Comparison of ENCODE assay signal across 23 mouse cellular contexts in the genomic region with DNA sequence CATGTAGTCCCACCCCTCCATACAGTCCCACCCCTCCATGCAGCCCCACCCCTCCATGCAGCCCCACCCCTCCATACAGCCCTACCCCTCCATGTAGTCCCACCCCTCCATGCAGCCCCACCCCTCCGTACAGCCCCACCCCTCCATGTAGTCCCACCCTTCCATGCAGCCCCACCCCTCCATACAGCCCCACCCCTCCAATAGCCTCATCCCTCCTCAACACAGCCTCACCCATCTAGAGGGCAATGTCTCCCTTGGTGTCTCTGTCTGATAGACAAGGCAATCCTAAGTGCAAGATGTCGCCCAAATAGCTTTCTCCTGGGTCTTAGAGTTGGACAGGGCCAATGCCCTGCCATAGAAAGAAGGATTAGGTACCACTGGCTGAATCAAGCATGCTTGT.
DNase-seq lines count a peak whose midpoint lies in the region; ATAC-seq and TF ChIP-seq lines count a peak whose summit lies in the region.
"Had no signal": no experiment of that assay in that cellular context is flagged by ENCODE, and none has a peak within 500 bp of the region (broad histone marks: within the 10 kb centered on the region; RNA-seq: fewer than 3 reads in every experiment).

No protein-coding gene starts in this region.

- no peak overlapping the region for H3K4me3 ChIP-seq in liver, postnatal 0 days (ENCODE audit: low read depth, low read length)
- H3K4me3 ChIP-seq in ES-E14 (ENCODE audit: insufficient read depth in 1 of 2, low read depth in 1 of 2, low read length in 2 of 2, poor library complexity in 1 of 2, severe bottlenecking in 1 of 2) = no peak overlapping the region
- H3K4me3 ChIP-seq in small intestine, adult 2 months (ENCODE audit: low read depth, low read length) = no peak overlapping the region
- H3K4me3 ChIP-seq: embryonic facial prominence, embryonic 15.5 days; erythroblast, embryonic 14.5 days; forebrain, embryonic 10.5 days; heart, adult 2 months; heart, embryonic 15.5 days; hindbrain, embryonic 13.5 days had no signal

- H3K9ac ChIP-seq in liver, postnatal 0 days (replicated peaks) = no peak overlapping the region
- H3K9ac ChIP-seq in ES-E14 (ENCODE audit: insufficient read depth, low read depth, low read length, poor library complexity, severe bottlenecking) = 0 out of 2 replicates have a peak overlapping the region, but pooled peaks have one; percentile 39
- H3K9ac ChIP-seq: embryonic facial prominence, embryonic 15.5 days; heart, embryonic 15.5 days; hindbrain, embryonic 13.5 days had no signal

- no peaks in the 10 kb centered on the region for H3K27me3 ChIP-seq in liver, postnatal 0 days (ENCODE audit: insufficient read depth, low read length)
- H3K27me3 ChIP-seq in small intestine, adult 2 months (ENCODE audit: control insufficient read depth, insufficient read depth, low read length) = no peaks in the 10 kb centered on the region
- H3K27me3 ChIP-seq: embryonic facial prominence, embryonic 15.5 days; heart, embryonic 15.5 days; hindbrain, embryonic 13.5 days had no signal

- DNase-seq in liver (peak; percentile 27), ES-E14 (ENCODE audit: low read depth, low spot score) (no peak)
- no peak for DNase-seq in liver, postnatal 0 days
- peak; percentile 12 for DNase-seq in c-Kit-positive CD71-positive TER-119-positive erythroid progenitor cells, embryonic 14.5 days (ENCODE audit: low spot score)
- no peak for DNase-seq in ovary, postnatal 14 days (ENCODE audit: low spot score)
- DNase-seq in gastrocnemius, postnatal 36 days = no peak
- DNase-seq: adrenal gland, adult 2 months; adrenal gland, postnatal 25 days; cerebellum, adult 8-10 months; cerebellum, postnatal 14 days; embryo, embryonic 11 days; heart, adult 2 months; heart, postnatal 14 days had no signal

- 79% methylated on average over 2 of the region's 2 CpGs for WGBS in liver, postnatal 0 days (ENCODE audit: insufficient replicate concordance)
- 72% methylated on average over 2 of the region's 2 CpGs for WGBS in small intestine, adult 2 months

- H3K4me2 ChIP-seq in liver, postnatal 0 days (ENCODE audit: low read depth, low read length) = no peak overlapping the region
- H3K4me2 ChIP-seq: embryonic facial prominence, embryonic 15.5 days; heart, embryonic 11.5 days; heart, embryonic 15.5 days; hindbrain, embryonic 13.5 days had no signal

- intact Hi-C loops in gastrocnemius, postnatal 36 days (cut with DNase I) = no loop called here

- H3K36me3 ChIP-seq in liver, postnatal 0 days (replicated peaks; ENCODE audit: insufficient read depth, low read length) = no peaks in the 10 kb centered on the region
- no peaks in the 10 kb centered on the region for H3K36me3 ChIP-seq in ES-E14 (ENCODE audit: control insufficient read depth, insufficient read depth, low read length, poor library complexity, severe bottlenecking)
- no peaks in the 10 kb centered on the region for H3K36me3 ChIP-seq in small intestine, adult 2 months (ENCODE audit: control insufficient read depth, insufficient read depth, low read length)
- H3K36me3 ChIP-seq: embryonic facial prominence, embryonic 15.5 days; forebrain, embryonic 10.5 days; heart, embryonic 15.5 days; hindbrain, embryonic 13.5 days had no signal

- H3K4me1 ChIP-seq in liver, postnatal 0 days (ENCODE audit: insufficient read depth) = peaks cover 5% of the 10 kb centered on the region; the same call in 1 of the 2 replicates
- H3K4me1 ChIP-seq in ES-E14 (ENCODE audit: control insufficient read depth in 2 of 2, insufficient read depth in 2 of 2, low read length in 2 of 2, poor library complexity in 1 of 2) = peaks cover 20 to 38% of the 10 kb centered on the region in 2 experiments
- H3K4me1 ChIP-seq in small intestine, adult 2 months (ENCODE audit: control insufficient read depth, insufficient read depth, insufficient read length, low read length) = peaks cover 21% of the 10 kb centered on the region
- H3K4me1 ChIP-seq: forebrain, embryonic 10.5 days; hindbrain, embryonic 13.5 days had no signal

- TF ChIP-seq CTCF in liver, postnatal 0 days (IDR thresholded peaks at IDR 0.05; ENCODE audit: low read depth) = no peak
- TF ChIP-seq CTCF in small intestine, adult 2 months (IDR thresholded peaks at IDR 0.05; ENCODE audit: extremely low read depth, insufficient read length, insufficient replicate concordance, low read depth, low read length) = no peak

- in situ Hi-C loops in ES-E14 (cut with MboI; ENCODE audit: low sequenced_read_pairs in 2 of 2, unreplicated experiment in 2 of 2) = no loop called here

- ATAC-seq in liver, postnatal 0 days = no peak
- ATAC-seq: CD4-positive, CD25-positive, alpha-beta regulatory T cell, adult 4 months; forebrain, embryonic 14.5 days; hindbrain, postnatal 0 days had no signal

- TF ChIP-seq EP300 in liver, postnatal 0 days (IDR thresholded peaks at IDR 0.05; ENCODE audit: low read depth) = no peak

- no peak for TF ChIP-seq POLR2A in small intestine, adult 2 months (IDR thresholded peaks at IDR 0.05; ENCODE audit: low read depth, low read length)

- H3K27ac ChIP-seq in liver, postnatal 0 days (ENCODE audit: low read depth) = no peak overlapping the region
- H3K27ac ChIP-seq in ES-E14 (ENCODE audit: insufficient read depth, low read depth, low read length, poor library complexity, severe bottlenecking) = no peak overlapping the region; the same call in 1 of the 2 replicates
- peak overlapping the region; percentile 33; the same call in 1 of the 2 replicates for H3K27ac ChIP-seq in small intestine, adult 2 months (ENCODE audit: insufficient read depth, low read depth, low read length)
- H3K27ac ChIP-seq: embryonic facial prominence, embryonic 15.5 days; forebrain, embryonic 10.5 days; heart, adult 2 months; heart, embryonic 15.5 days; hindbrain, embryonic 13.5 days; hindbrain, postnatal 0 days had no signal

- no peaks in the 10 kb centered on the region for H3K9me3 ChIP-seq in liver, postnatal 0 days (ENCODE audit: low read length)
- H3K9me3 ChIP-seq in ES-E14 (ENCODE audit: control insufficient read depth, insufficient read depth, low read depth, low read length) = no peaks in the 10 kb centered on the region
- H3K9me3 ChIP-seq: embryonic facial prominence, embryonic 15.5 days; forebrain, embryonic 10.5 days; heart, embryonic 15.5 days; hindbrain, embryonic 13.5 days had no signal

TF ChIP-seq in ES-E14, 5 proteins besides CTCF, POLR2A, EP300 and RAD21:
- no peak for TF ChIP-seq MAFK (IDR thresholded peaks at IDR 0.05; ENCODE audit: insufficient read depth, low read depth, low read length)

Comparison
In these comparisons a context has a peak if more than half of its experiments do, and no peak if none do; other contexts are left out.
1. DNase-seq: peak in liver (single experiment) and c-Kit-positive CD71-positive TER-119-positive erythroid progenitor cells, embryonic 14.5 days (single experiment); none in liver, postnatal 0 days (single experiment), ES-E14 (single experiment), ovary, postnatal 14 days (single experiment) and gastrocnemius, postnatal 36 days (0 of 2).